Mouse (Mus musculus) frontal cortex, adult (tissue): ENCODE data around the gene Crabp2.
"Not testable (repeated sequence)": the region's sequence is repeated elsewhere in the genome, so short reads cannot be mapped to it uniquely, and the experiment has no call there.

Experiments used
- ATAC-seq: cut with Nextera tagmentation; 2 replicates; pipeline ENCODE4 v1.9.2; 2017; ENCODE audit warnings: mild to moderate bottlenecking, moderate library complexity, mixed read lengths; ENCODE audit not compliant: low TSS enrichment

Gene Crabp2

DNA sequence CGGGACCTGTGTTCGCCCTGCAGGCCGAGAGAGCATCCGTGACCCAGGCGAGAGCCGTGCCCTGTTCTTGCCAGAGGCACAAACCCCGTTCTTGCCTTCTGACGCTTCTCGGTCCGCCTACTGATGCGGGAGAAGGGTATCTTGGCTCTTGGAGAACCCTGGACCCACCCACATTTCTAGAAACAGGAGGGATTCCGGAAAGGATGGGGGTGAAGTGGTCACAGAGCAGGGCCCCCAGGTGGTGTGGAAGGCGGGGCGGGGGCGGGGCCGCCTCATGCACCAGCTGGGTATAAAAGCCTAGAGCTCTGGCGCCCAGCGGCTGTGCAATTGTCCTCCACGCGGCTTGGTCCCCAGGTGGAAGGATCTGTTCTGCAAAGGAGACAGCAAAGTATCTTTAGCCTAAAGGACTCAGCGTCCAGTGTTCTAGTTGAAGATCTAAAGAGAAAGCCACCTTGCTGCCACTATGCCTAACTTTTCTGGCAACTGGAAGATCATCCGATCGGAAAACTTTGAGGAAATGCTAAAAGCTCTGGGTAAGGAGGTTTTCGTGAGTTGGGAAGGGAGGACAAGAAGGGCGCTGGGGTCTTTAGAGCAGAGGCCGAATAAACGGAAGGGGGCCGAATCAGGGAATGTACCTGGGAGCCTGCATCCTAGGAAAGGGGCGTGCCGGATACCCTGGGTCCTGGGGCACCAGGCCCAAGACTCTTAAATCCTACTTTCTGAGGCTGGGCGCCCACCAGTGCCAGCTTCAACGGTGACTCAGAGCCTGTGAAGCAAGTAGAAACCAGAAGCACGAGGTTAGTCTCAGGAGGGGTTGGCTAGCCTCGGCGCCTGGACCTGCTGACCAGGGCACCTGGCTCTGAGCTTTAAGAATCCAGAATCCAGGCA, at the start of gene Crabp2:
Crabp2 (plus strand) TSS at position 289 of the 888 bp plus-strand sequence.
- ATAC-seq = no peak

DNA sequence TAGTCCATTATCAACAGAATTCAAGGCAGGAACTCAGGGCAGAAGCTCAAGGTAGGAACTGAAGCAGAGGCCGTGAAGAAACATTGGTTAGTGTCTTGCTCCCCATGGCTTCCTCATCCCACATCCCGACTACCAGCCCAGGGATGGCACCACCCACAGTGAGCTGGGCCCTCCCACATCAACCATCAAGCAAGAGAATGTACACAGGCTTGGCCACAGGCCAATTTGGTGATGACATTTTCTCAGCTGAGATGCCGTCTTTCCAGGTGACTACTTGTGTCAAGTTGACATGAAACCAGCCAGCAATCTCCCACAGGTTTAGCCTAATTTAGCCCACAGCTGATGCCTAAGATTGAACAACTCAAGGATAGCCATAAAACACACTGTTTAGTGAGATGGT, 49.2 kb upstream of the Crabp2 start:
- no peak for ATAC-seq

DNA sequence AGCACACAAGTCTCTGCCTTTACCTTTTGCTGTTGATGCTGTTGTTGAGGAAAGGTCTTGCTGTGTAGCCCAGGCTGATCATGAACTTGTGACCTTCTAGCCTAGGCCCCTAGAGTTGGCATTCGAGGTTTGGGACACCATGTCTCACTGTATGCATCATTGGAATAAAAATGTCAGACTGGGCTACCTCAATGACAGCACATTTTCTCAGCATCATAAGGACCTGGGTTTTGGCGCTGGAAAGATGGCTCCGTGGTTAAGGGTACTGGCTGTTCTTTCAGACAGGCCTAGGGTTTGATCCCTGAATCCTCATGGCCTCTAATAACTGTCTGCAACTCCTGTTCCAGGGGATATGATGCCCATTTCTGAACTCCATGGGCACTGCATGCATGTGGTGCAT, 48.7 kb upstream of the Crabp2 start:
- ATAC-seq = no peak

DNA sequence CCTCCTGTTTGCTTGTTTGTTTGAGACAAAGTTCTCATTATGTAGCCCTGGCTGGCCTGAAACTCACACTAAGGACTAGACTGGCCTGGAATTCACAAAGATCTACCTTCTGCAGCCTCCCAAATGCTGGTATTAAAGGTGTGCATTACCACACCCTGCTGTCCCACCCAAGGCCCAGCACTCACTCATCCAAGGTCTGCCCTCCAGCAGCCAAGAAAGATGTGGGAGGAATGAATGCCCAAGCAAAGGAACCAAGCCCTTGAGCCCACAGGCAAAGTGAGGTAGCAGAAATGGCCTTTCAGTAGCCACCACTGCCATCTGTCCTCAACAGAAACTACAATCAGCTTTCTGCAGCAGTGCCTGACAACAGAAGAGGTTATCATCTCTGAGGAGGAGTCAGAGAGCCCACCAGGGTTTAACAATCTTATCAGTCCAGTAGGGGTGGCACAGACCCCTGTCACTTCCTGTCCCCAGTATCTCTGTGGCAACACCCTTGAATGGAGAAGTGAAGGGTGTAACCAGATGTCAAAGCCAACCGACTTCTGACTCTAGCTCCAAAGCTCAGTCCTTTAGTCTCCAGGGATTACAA, 47.3 kb upstream of the Crabp2 start:
- ATAC-seq = no peak

DNA sequence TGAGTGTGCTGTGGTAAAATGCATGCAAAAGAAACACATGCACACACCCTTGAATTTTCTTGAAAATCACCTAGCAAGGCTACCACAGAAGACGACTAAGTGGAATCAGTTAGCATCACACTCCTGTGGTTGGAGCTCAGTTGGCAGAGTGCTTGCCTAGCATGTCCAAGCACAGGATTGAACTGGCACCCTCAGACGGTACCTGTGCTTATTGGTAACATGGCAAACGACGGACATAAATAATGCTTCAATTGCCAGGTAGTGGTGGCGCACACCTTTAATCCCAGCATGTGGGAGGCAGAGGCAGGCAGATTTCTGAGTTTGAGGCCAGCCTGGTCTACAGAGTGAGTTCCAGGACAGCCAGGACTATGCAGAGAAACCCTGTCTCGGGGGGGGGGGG, 46.5 kb upstream of the Crabp2 start:
- ATAC-seq = not testable (repeated sequence)

DNA sequence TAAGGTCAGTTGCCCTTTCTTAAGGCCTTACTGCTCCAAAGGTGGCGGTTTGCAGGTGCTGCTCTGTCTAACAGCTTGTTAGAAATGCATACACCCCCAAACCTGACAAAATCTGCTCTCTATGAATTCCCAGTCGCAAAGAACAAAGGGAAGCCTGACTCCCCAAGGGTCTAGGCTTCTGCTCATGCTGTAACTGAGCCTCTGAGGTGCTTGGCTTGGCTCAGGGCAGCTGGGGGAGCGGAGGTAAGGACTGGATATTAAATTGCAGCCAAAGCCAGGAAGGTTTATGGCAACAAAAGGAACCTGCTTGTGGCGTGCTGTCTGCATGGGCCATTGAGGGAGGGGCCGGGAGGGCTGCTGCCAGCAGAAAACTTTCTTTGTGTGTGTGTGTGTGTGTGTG, 44.6 kb upstream of the Crabp2 start:
- ATAC-seq = no peak

DNA sequence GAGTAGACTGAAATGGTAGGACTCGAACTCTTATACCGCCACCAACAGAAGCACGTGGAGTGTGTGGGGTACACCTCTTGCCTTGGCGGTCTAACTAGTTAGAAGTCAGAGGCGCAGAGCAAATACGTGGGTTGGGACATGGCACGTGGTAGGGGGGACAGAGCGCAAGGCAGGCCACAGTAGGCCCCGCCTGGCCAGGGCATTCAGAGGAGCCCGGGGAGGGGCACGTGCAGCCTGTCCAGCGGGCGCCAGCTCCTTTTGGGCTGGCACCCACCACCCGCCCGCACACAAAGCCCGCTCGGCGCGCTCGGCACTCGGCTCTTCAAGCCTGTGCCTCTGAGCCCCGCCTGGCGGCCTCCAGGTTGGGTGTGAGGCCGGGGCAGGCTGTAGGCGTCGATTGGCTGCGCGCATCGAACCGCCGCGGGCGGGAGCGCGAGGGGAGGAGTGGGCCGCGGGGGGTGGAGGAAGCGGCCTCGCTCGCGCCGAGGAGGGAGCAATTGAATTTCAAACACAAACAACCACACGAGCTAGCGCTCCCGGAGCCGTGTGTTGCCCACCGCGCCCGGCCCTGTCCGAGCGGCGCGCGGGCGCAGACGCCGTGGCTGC, 42.5 kb upstream of the Crabp2 start, which contains the start of gene Hdgf:
Hdgf (plus strand) TSS at position 442 of the 606 bp plus-strand sequence.
- peak; percentile 84 for ATAC-seq

DNA sequence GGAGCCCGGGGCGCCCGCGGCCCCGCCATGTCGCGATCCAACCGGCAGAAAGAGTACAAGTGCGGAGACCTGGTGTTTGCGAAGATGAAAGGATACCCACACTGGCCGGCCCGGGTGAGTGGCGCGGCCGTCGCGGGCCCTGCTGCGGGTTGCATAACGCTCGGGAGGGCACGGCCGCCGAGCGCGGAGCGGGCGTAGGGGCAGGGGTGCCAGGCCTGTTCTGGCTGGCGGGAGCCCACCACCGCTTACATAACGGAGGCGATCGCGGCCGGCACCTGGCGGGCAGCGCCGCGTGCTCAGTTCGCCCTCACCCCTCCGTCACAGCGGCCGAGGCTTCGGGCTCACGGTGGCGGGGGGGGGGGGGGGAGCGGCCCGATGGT, 41.9 kb upstream of the Crabp2 start:
- peak; percentile 36 for ATAC-seq

DNA sequence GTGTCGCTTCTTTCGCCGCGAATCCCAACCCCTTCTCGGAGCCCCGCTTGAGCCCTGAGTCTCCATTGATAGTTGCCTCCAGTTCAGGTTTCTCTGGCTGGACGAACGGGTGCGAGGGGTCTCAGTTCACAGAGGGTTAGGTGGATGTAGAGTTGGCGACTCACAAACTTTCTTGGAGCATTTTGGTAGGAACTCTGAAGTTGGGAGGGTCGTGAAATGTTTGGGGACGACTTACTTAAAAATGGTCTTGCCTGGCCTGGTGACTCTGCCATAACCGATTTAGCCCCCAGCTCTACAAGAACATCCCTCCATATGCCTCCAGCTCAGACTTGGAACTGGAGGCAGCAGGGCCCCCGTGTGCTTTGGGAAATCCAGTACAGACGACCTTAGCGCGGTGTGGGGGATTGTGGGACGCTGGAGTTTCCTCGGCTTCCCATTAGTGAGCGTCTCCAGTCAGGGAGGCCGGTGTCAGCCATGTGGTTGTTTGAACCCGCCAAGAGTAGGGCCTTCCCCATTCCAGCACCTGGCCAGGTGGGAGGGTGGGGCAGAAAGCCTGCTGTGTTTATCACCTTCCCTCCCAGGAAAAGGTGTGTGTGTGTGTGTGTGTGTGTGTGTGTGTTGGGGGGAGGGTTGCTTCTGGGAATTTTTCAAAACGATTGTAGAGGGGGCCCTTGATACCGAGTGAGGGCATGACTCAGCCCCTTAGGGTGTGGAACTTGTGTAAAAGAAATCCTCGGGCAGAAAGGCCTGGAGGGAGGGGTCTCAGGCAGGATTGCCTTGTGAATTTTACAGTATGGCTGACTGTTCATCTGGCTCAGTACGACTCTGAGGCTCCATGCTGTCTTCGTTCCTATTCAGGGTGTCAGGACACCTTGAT, 41.2 kb upstream of the Crabp2 start:
- peak; percentile 24; the same call in 1 of the 2 replicates for ATAC-seq

DNA sequence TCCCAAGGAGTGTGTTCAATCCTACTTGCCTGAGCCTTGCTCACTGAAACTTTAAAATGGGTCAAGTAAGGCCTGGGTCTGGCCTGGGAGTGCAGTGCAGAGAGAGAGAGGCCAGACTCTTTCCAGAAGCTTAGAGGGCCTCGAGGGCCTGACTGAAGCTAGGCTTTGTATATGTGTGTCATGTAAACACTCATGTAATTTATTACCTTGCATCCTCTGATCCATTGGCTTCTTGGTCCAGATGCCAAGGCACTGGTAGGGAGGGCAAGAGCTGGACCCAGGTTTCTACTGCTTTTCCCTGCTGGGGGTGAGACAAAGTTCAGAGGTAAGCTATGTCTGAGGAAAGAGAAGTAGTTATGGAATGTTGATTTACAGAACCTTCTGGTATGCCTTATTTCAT, 40.6 kb upstream of the Crabp2 start:
- ATAC-seq = no peak

DNA sequence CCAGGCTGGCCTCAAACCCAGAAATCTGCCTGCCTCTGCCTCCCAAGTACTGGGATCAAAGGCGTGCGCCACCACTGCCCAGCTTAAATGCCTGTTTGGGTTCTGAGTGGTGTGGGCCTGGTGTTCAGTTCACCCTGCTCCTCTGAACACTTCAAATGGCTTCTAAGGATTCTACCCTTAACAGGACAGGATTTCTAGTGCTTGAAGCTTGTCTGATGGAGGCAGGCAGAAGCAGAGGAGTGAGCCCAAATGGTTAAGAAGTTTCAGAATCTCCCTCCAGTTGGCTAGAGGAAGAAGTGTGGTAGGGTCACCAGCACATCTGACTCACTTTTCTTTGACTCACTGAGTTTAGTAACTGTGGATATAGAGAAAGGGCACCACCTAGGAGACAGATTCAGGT, 39.1 kb upstream of the Crabp2 start:
- no peak for ATAC-seq

DNA sequence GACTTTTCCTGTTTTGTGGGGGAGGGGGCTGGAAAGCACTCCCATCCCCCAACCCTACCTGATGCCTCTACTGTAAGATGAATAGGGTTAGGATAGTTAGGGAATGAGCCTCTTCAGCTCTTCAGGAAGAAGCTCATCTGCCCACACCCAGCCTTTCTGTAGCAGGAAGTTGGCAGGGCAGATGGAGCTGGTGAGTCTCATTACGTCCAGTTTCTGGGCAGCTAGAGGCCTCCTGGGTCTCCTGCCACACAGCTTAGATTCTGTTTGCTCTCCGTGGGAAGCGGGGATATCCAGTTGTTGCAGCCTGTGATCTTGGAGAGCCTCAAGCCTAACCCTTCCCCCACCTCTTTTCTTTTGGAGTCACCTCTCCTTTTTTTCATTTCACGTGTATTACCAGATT, 38.6 kb upstream of the Crabp2 start:
- no peak for ATAC-seq

DNA sequence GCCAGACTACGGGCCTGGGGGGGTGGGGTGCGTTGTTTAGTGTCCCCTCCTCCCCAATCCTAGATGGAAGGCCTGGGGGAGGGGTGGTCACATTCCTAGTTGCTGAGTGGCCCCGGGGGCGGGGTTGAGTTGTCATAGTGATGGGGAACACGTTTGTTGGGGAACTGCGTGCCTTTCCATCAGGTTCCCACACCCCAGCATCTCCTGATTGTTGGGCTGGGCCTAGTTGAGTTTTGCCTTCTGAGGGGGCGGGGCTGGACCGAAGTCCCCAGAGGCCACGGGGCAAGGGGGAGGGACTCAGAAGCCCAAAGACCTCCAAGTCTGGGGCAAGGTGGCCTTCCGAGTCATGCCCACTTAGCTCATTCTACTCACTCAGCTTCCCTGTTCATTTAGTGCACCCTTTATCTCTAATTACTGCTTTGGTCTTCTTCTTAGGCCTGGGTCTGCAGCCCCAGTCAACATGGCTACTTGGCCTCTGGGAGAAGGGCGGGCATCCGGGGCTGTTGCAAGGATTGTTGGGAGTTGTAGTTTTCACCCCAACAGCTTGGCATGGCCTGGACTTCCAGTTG, 37.8 kb upstream of the Crabp2 start:
- no peak for ATAC-seq

DNA sequence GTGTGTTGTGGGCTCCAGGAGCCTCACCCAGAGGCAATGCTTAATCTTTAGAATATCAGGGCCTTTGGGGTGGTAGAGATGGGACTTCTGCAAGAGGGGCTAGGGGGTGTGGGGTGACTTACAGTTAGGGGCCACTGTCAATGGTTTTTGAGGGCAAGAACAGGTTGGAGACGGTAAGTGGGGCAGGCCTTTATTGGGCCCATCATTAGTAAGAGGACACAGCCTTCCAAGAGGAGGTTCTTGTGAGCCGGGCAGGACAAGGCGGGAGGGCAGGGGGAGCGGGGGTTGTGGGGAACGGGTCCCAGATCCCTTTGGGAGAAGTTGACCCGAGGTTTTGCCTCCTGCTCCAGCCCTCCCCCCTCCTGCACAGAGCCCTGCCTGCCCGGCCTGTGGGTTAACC, 35.0 kb upstream of the Crabp2 start:
- no peak for ATAC-seq

DNA sequence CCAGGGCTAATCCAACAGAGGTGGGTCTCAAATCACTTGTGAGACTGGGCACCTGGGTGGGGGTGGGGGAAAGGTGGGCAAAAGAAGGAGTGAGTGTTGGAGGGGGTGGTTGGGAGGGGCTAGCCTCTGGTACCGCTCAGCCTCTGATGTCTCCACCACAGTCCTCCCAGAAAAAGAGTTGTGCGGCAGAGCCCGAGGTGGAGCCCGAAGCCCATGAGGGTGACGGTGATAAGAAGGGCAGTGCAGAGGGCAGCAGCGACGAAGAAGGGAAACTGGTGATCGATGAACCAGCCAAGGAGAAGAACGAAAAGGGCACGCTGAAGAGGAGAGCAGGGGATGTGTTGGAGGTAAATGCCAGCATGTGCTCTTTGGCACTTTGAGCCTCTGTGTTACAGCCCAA, 34.6 kb upstream of the Crabp2 start:
- ATAC-seq = no peak

DNA sequence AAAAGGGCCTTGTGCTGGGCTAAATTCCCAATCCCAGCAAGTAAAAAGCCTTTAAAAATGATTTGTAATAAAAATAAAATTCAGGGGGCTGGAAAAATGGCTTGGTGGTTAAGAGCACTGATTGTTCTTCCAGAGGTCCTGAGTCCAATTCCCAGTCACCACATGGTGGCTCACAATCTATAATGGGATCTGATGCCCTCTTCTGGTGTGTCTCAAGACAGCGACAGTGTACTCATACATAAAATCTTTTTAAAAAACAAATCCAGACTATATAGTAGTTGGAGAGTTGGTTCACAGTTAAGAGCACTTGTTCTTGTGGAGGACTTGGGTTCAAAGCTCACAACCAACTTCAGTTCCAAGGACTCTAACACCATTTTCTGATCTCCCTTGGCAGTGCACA, 31.5 kb upstream of the Crabp2 start:
- ATAC-seq = no peak

DNA sequence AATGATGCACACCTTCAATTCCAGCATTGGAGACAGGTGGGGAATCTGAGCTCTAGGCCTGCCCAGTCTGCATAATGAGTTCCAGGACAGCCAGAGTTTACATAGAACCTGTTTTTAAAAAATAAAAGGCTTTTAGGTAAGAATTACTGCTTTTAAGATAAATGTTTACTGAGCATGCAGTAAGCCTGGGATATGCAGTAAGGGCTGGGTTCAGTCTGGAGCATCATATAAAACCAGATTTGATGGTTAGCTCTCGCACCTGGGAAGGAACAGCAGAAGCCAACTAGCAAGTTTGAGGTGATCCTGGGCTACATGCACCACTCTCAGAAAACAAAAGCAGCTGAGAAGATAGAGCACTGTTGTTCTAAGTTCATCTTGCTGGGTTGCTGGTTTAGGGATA, 29.9 kb upstream of the Crabp2 start:
- ATAC-seq = no peak

DNA sequence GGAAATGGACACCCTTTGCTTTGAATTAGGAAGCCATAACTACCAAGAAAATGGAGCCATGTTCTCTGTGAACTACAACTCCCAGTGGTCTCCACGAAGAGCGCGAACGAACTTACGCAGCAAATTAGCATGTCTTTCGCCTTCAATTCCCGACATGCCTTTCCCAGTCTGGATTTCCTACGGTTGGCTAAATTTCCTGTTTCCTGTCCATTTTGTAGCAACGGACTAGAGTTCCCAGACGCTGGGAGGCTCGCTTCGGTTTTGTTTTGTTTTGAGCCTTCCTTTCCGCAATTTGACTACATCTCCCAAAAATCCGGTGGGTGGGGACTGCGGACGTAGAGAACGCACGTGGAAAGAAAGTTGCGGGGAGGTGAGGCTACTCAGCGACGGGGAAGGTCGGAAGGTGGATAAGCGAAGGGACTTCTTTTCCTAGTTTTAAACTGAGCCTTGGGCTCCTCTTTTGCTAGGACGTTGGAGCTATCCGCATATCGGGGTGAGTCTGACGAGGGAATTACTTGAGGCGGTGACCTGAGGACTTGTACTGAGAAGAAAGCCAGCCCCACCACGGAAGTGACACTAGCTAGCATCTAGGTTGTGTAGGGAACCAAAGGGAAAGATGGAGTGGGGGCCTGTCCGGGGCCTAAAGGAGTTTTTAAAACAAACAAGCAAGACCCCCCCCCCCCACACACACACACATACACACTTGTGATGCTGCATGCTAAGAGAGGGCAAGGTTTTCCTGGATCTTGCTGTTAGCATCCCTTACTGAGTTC, 28.9 kb upstream of the Crabp2 start, which contains the start of gene Mrpl24:
Mrpl24 (plus strand) TSS at position 171 of the 773 bp plus-strand sequence.
- ATAC-seq = peak; percentile 92

DNA sequence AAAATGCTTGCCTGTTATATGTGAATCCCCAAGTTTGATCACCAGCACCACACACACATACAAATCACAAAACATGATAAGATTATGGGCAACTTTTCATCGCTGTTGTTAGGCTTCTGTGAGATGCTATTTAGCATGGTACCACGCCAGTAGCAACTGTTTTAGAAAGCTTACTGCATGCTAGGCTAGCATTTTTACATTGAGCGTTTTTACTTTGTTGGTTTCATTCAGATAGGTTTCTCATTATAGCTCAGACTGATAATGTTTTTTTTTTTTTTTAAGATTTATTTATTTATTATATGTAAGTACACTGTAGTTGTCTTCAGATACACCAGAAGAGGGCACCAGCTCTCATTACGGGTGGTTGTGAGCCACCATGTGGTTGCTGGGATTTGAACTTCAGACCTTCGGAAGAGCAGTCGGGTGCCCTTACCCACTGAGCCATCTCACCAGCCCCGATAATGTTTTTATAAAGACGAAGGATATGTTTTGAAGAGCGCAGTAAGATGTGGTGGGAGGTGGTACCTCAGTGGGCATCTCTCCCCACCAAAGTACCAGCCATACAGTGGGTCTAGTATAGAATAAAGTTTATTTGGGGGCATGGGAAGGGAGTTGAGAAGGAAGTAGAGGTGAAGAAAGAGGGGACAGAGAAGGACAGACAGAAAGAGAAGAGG, 28.1 kb upstream of the Crabp2 start:
- ATAC-seq = no peak

DNA sequence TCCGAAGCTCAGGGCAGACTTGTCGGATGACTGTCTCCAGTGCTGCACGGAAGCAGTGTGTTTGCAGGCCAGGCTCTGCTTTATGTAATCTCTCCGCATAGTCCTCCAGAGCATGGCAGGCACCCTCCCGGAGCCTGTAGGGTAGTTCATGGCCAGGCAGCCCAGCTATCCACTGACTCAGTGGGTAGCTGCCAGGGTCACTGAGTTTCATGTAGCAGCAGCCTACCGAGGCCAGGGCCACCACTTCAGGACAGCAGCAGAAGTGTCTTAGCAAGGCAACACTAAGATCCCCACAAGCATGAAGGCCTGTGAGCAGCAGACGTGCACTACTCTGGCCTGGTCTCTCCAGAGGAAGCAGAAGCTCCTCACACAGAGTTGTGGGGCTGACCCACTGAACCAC, 23.5 kb upstream of the Crabp2 start:
- ATAC-seq = no peak
